Mouse (Mus musculus) MEL (cell line): Measurements from ENCODE around the gene Ficd. TPM values are rescaled to one million over a fixed set of nuclear protein-coding genes. Genes with fewer than 3 reads are reported as not detected.

Experiments
- DNase-seq: peaks from one replicate; pipeline ENCODE4 v3.0.0; 2011; ENCODE audit warnings: low read depth, low spot score
- H3K27ac ChIP-seq: 2 replicates; pipeline ENCODE4 v1.5.1; 2012; ENCODE audit warnings: low read depth, mild to moderate bottlenecking, control low read depth, low read length, moderate library complexity; ENCODE audit not compliant: control insufficient read depth
- H3K27me3 ChIP-seq, 2 experiments: fragments of 150-350 bp in 1 of 2; sonication (generic) in 1 of 2; 2 replicates each; pipeline ENCODE4 v1.6.1; 2012; ENCODE audit warnings: low read length in 2 of 2, mild to moderate bottlenecking in 2 of 2, improper control_type of control experiment in 1 of 2, moderate library complexity in 1 of 2; ENCODE audit not compliant: insufficient read depth in 2 of 2, control insufficient read depth in 1 of 2
- H3K36me3 ChIP-seq, 2 experiments: 2 replicates each; pipeline ENCODE4 v1.6.1; 2012 to 2014; ENCODE audit warnings: low read length in 2 of 2, improper control_type of control experiment in 1 of 2, inconsistent platforms in 1 of 2, mild to moderate bottlenecking in 1 of 2; ENCODE audit not compliant: insufficient read depth in 2 of 2, control insufficient read depth in 1 of 2
- H3K4me1 ChIP-seq, 2 experiments: fragments of 150-350 bp in 1 of 2; sonication (generic) in 1 of 2; 2 replicates each; pipeline ENCODE4 v1.6.1; 2012; ENCODE audit warnings: low read length in 2 of 2, improper control_type of control experiment in 1 of 2, mild to moderate bottlenecking in 1 of 2; ENCODE audit not compliant: insufficient read depth in 2 of 2, control insufficient read depth in 1 of 2
- H3K4me3 ChIP-seq, 2 experiments: fragments of 150-350 bp in 1 of 2; sonication (generic) in 1 of 2; 2 replicates each; pipeline ENCODE4 v1.5.1; 2012; ENCODE audit warnings: low read depth in 2 of 2, low read length in 2 of 2, mild to moderate bottlenecking in 2 of 2, moderate library complexity in 2 of 2, control low read depth in 1 of 2, improper control_type of control experiment in 1 of 2; ENCODE audit not compliant: control insufficient read depth in 1 of 2, insufficient read depth in 1 of 2
- H3K79me2 ChIP-seq: 2 replicates; pipeline ENCODE4 v1.6.1; 2012; ENCODE audit warnings: mild to moderate bottlenecking, low read length, moderate library complexity; ENCODE audit not compliant: control insufficient read depth, poor library complexity, insufficient read depth
- H3K9ac ChIP-seq: 2 replicates; pipeline ENCODE4 v1.6.1; 2012; ENCODE audit warnings: low read depth, mild to moderate bottlenecking, control low read depth, low read length, moderate library complexity; ENCODE audit not compliant: control insufficient read depth, poor library complexity, severe bottlenecking
- H3K9me3 ChIP-seq: fragments of 150-350 bp; sonication (generic); replicated peaks from 2 replicates; pipeline ENCODE4 v1.6.1; 2012; ENCODE audit warnings: mild to moderate bottlenecking, low read length, improper control_type of control experiment, moderate library complexity; ENCODE audit not compliant: insufficient read depth
- BHLHE40 ChIP-seq: IDR thresholded peaks from 2 replicates; pipeline ENCODE4 v1.6.1; 2012; ENCODE audit warnings: low read depth, mild to moderate bottlenecking, inconsistent platforms, low read length, improper control_type of control experiment, borderline replicate concordance
- CHD1 ChIP-seq: IDR thresholded peaks from 2 replicates; pipeline ENCODE4 v1.6.1; 2012; ENCODE audit warnings: low read depth, mild to moderate bottlenecking, inconsistent platforms, low read length, improper control_type of control experiment
- CHD2 ChIP-seq: IDR thresholded peaks from 2 replicates; pipeline ENCODE4 v1.6.1; 2011; ENCODE audit warnings: low read length, improper control_type of control experiment
- CTCF ChIP-seq, 3 experiments: IDR thresholded peaks in 2 of 3; conservative IDR thresholded peaks in 1 of 3; 2 replicates each; pipeline ENCODE4 v1.5.1; 2011 to 2012; ENCODE audit warnings: low read length in 3 of 3, low read depth in 2 of 3, mild to moderate bottlenecking in 2 of 3, improper control_type of control experiment in 1 of 3, inconsistent platforms in 1 of 3, mixed read lengths in 1 of 3, moderate library complexity in 1 of 3; ENCODE audit not compliant: control insufficient read depth in 1 of 3, insufficient read depth in 1 of 3, poor library complexity in 1 of 3, severe bottlenecking in 1 of 3
- ELF1 ChIP-seq: IDR thresholded peaks from 2 replicates; pipeline ENCODE4 v1.6.1; 2014; ENCODE audit warnings: low read depth, mild to moderate bottlenecking, inconsistent platforms, low read length, improper control_type of control experiment, moderate library complexity
- ETS1 ChIP-seq: IDR thresholded peaks from 2 replicates; pipeline ENCODE4 v1.6.1; 2012; ENCODE audit warnings: low read depth, mild to moderate bottlenecking, inconsistent platforms, low read length, improper control_type of control experiment, moderate library complexity
- GABPA ChIP-seq: IDR thresholded peaks from 2 replicates; pipeline ENCODE4 v1.6.1; 2012; ENCODE audit warnings: low read depth, mild to moderate bottlenecking, inconsistent platforms, low read length, improper control_type of control experiment, moderate library complexity
- HCFC1 ChIP-seq: IDR thresholded peaks from 2 replicates; pipeline ENCODE4 v1.6.1; 2012; ENCODE audit warnings: low read depth, mild to moderate bottlenecking, inconsistent platforms, low read length, improper control_type of control experiment, moderate library complexity
- JUND ChIP-seq: IDR thresholded peaks from 2 replicates; pipeline ENCODE4 v1.6.1; 2011; ENCODE audit warnings: low read depth, mild to moderate bottlenecking, improper control_type of control experiment, low read length
- MAZ ChIP-seq: IDR thresholded peaks from 2 replicates; pipeline ENCODE4 v1.6.1; 2012; ENCODE audit warnings: low read depth, mild to moderate bottlenecking, inconsistent platforms, low read length, improper control_type of control experiment
- MYC ChIP-seq: IDR thresholded peaks from 2 replicates; pipeline ENCODE4 v1.6.1; 2011; ENCODE audit warnings: low read depth, mild to moderate bottlenecking, low read length, improper control_type of control experiment, moderate library complexity
- POLR2A ChIP-seq, 2 experiments: IDR thresholded peaks; 2 replicates each; pipeline ENCODE4 v1.6.1; 2011 to 2012; ENCODE audit warnings: low read length in 2 of 2, mild to moderate bottlenecking in 2 of 2, control low read depth in 1 of 2, improper control_type of control experiment in 1 of 2, low read depth in 1 of 2, moderate library complexity in 1 of 2; ENCODE audit not compliant: control insufficient read depth in 1 of 2, insufficient read depth in 1 of 2, poor library complexity in 1 of 2
- POLR2AphosphoS5 ChIP-seq: IDR thresholded peaks from 2 replicates; pipeline ENCODE4 v1.6.1; 2012; ENCODE audit warnings: low read depth, borderline replicate concordance, mild to moderate bottlenecking, inconsistent platforms, low read length, moderate library complexity, mixed read lengths
- RAD21 ChIP-seq: IDR thresholded peaks from 2 replicates; pipeline ENCODE4 v1.6.1; 2011; ENCODE audit warnings: mild to moderate bottlenecking, low read depth, low read length, improper control_type of control experiment
- RCOR1 ChIP-seq: IDR thresholded peaks from 2 replicates; pipeline ENCODE4 v1.6.1; 2012; ENCODE audit warnings: low read depth, mild to moderate bottlenecking, inconsistent platforms, low read length, improper control_type of control experiment
- SMC3 ChIP-seq: IDR thresholded peaks from 2 replicates; pipeline ENCODE4 v1.6.1; 2011; ENCODE audit warnings: low read depth, low read length, improper control_type of control experiment
- TBP ChIP-seq: IDR thresholded peaks from 2 replicates; pipeline ENCODE4 v1.8.0; 2011; ENCODE audit warnings: low read depth, low read length, improper control_type of control experiment
- USF2 ChIP-seq, 2 experiments: IDR thresholded peaks; 2 replicates each; pipeline ENCODE4 v1.6.1; 2011 to 2012; ENCODE audit warnings: improper control_type of control experiment in 2 of 2, low read length in 2 of 2, borderline replicate concordance in 1 of 2, inconsistent platforms in 1 of 2, low read depth in 1 of 2, mild to moderate bottlenecking in 1 of 2; ENCODE audit not compliant: insufficient read depth in 1 of 2
- ZC3H11A ChIP-seq: IDR thresholded peaks from 2 replicates; pipeline ENCODE4 v1.6.1; 2012; ENCODE audit warnings: low read depth, mild to moderate bottlenecking, inconsistent platforms, low read length, improper control_type of control experiment
- ZKSCAN1 ChIP-seq: IDR thresholded peaks from 2 replicates; pipeline ENCODE4 v1.6.1; 2012; ENCODE audit warnings: low read depth, mild to moderate bottlenecking, inconsistent platforms, low read length, improper control_type of control experiment, moderate library complexity
- ZMIZ1 ChIP-seq: IDR thresholded peaks from 2 replicates; pipeline ENCODE4 v1.6.1; 2012; ENCODE audit warnings: low read depth, mild to moderate bottlenecking, inconsistent platforms, low read length, improper control_type of control experiment, moderate library complexity
- polyA plus RNA-seq, 2 experiments: library from polyadenylated mRNA; stranded (reverse) in 1 of 2; unstranded in 1 of 2; fragments of >175 nt in 1 of 2; fragments of >200 nt in 1 of 2; gene quantifications; 2 replicates each; pipeline versions ENCODE4 v1.2.1 to v1.2.4; 2012; ENCODE audit warnings: low replicate concordance in 2 of 2, low read depth in 1 of 2; ENCODE audit not compliant: insufficient read length in 2 of 2, insufficient read depth in 1 of 2, missing spikeins in 1 of 2
- total RNA-seq: library from RNA; depleted of rRNA; stranded (reverse); fragments of 300-350 nt; gene quantifications from 2 replicates; pipeline ENCODE4 v1.2.3, GENCODE M21; 2012

The Ficd gene
- total and polyA plus RNA-seq, 3 experiments = 2.5 to 2.7 TPM; not detected in 1

DNA sequence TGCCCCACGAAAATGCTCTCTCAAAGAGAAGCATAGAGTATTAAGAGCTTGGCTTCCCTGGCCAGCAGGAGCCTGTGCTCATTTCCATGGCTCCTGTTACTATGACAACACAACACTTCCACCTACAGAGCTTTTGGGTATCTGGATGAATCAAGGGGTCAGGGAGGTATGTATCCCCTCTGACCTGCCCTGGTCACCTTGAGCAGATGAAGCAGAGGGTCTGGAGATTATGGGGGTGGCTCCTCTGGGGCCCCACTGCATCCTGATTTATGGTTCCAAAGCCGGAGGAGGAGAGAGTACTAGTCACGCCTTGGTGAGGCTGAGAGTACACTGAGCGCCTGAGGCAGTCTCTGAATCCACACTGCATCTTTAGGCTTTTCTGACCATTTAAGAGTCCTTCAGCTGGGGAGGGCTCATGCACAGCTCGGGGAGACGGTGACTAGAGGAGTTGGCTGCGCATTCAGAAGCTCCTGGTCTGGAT, 4.9 kb upstream of the Ficd start (continued):
- TF ChIP-seq POLR2A (IDR thresholded peaks at IDR 0.05; ENCODE audit: control insufficient read depth in 1 of 2, insufficient read depth in 1 of 2, low read depth in 1 of 2, low read length in 2 of 2, poor library complexity in 1 of 2) (no peak), CHD2 (no peak)

DNA sequence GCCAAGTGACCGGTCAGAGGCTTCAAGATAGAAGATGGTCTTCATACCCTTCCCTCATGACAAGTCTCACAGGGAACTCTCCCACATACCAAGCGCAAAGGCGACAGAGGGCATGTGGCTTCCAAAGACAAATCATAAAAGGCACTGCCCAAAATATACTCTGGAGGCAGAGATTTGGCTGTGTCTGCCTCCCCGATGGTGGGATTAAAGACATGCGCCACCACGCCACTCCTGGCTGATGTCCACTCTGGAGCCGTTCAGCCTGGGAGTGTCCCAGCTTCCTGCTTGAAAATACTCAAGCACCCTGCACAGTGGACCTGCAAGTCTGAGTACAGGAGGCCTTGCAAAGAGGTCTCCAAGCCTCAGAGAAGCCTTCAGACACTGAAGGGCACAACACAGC, 4.4 kb upstream of the Ficd start:
- DNase-seq = no peak
- Histone ChIP-seq H3K27ac (no peak overlapping the region), H3K9me3 (no peaks in the 10 kb centered on the region), H3K4me1 (peaks cover 0 to 7% of the 10 kb centered on the region in 2 experiments; a peak in 1 of 4 replicates), H3K79me2 (no peaks in the 10 kb centered on the region; the same call in 1 of the 2 replicates), H3K4me3 (no peak overlapping the region), H3K36me3 (no peaks in the 10 kb centered on the region; a peak in 1 of 4 replicates), H3K27me3 (no peaks in the 10 kb centered on the region), H3K9ac (no peak overlapping the region)
- TF ChIP-seq CTCF (IDR thresholded peaks at IDR 0.05 in 2 of 3, conservative IDR thresholded peaks at IDR 0.05 in 1 of 3; ENCODE audit: control insufficient read depth in 1 of 3, insufficient read depth in 1 of 3, low read depth in 2 of 3, low read length in 3 of 3, poor library complexity in 1 of 3, severe bottlenecking in 1 of 3) (no peak), JUND (no peak), MYC (no peak)

DNA sequence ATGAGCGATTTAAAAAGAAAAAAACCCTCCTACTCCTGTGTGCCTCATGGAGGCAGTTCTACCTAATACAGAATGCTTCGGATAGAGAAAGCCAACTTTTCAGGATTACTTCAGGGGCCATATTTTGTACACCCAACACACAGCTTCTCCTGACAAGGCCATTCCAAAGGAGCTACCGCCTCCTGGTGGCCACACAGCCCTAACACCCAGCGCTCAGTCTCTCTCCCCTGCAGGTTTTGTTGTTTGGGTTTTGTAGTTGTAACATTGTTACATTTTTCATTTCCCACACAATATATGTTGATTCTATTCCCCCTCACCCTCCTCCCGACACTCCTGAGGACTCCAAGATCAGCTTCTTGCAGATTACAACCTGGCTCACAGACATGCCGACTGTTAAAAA, 3.4 kb upstream of the Ficd start:
- Histone ChIP-seq H3K4me1 (peaks cover 0 to 14% of the 10 kb centered on the region in 2 experiments; a peak in 1 of 4 replicates), H3K27ac (no peak overlapping the region), H3K4me3 (no peak overlapping the region), H3K79me2 (no peaks in the 10 kb centered on the region; the same call in 1 of the 2 replicates), H3K9ac (no peak overlapping the region), H3K36me3 (no peaks in the 10 kb centered on the region; a peak in 1 of 4 replicates), H3K27me3 (no peaks in the 10 kb centered on the region), H3K9me3 (no peaks in the 10 kb centered on the region)
- peak; percentile 38 for DNase-seq
- TF ChIP-seq RAD21 (peak; percentile 75), MAZ (no peak), TBP (no peak), CHD1 (no peak), POLR2AphosphoS5 (no peak), USF2 (IDR thresholded peaks at IDR 0.05; ENCODE audit: borderline replicate concordance in 1 of 2, insufficient read depth in 1 of 2, low read depth in 1 of 2, low read length in 2 of 2) (no peak), GABPA (no peak), BHLHE40 (no peak), ELF1 (no peak), ETS1 (no peak), RCOR1 (no peak), SMC3 (peak; percentile 68), CTCF (IDR thresholded peaks at IDR 0.05 in 2 of 3, conservative IDR thresholded peaks at IDR 0.05 in 1 of 3; ENCODE audit: control insufficient read depth in 1 of 3, insufficient read depth in 1 of 3, low read depth in 2 of 3, low read length in 3 of 3, poor library complexity in 1 of 3, severe bottlenecking in 1 of 3) (peak; percentile 62 to 77 (median 71)), ZC3H11A (peak; percentile 56), ZMIZ1 (no peak), ZKSCAN1 (no peak), HCFC1 (no peak)
